Comparison of ENCODE assay signal across 16 mouse cellular contexts in the genomic region with DNA sequence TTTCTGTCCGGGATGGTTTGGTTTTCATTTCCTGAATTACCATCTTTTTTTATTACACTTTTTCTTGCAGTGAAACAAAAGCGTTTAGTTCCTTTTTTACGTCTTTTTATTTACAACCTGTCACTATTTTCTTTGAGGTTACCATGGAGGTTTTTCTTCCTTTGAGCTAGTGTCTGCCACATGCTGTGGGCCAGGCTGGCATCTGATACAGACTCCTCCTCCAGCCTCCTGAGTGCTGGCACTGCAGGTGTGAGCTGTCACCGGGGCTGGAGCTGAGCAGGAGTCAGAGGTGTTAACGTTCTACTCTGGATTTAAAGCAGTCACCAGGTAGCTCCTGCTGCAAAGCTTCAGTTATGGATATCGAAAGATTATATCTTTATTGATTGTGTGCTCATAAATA. TPM values are rescaled to one million over a fixed set of nuclear protein-coding genes. Genes with fewer than 3 reads are reported as not detected.
DNase-seq lines count a peak whose midpoint lies in the region; ATAC-seq and TF ChIP-seq lines count a peak whose summit lies in the region.
"Had no signal": no experiment of that assay in that cellular context is flagged by ENCODE, and none has a peak within 500 bp of the region (broad histone marks: within the 10 kb centered on the region; RNA-seq: fewer than 3 reads in every experiment).

No protein-coding gene starts in this region.

- H3K4me3 ChIP-seq in cerebellum, adult 2 months (replicated peaks; ENCODE audit: insufficient read depth, low read depth, low read length): no peak overlapping the region
- no peak overlapping the region for H3K4me3 ChIP-seq in left cerebral cortex, adult 2 months
- H3K4me3 ChIP-seq: kidney, embryonic 15.5 days; neural tube, embryonic 12.5 days had no signal

- peak; percentile 30 for ATAC-seq in granulocyte monocyte progenitor cell, adult 5-6 weeks (replicated peaks; ENCODE audit: poor library complexity, severe bottlenecking)

- TF ChIP-seq POLR2A in cerebellum, adult 2 months (IDR thresholded peaks at IDR 0.05; ENCODE audit: borderline replicate concordance, insufficient read depth, low read length): no peak

- peaks cover 21% of the 10 kb centered on the region for H3K4me1 ChIP-seq in cerebellum, adult 2 months (ENCODE audit: control insufficient read depth, insufficient read depth, low read length)

- no peaks in the 10 kb centered on the region for H3K27me3 ChIP-seq in cerebellum, adult 2 months (ENCODE audit: control insufficient read depth, insufficient read depth, low read length)
- H3K27me3 ChIP-seq: kidney, embryonic 15.5 days; neural tube, embryonic 12.5 days had no signal

- DNase-seq in T-cell, adult 2 months (ENCODE audit: low spot score): peak; percentile 31
- DNase-seq in cerebellum, adult 2 months: peak; percentile 70 to 85
- peak; percentile 50 for DNase-seq in thymus, postnatal 14 days
- no peak for DNase-seq in left cerebral cortex, adult 2 months (ENCODE audit: extremely low spot score in 1 of 2, low spot score in 2 of 2)
- DNase-seq in frontal cortex, postnatal 14 days (ENCODE audit: low spot score in 2 of 2): no peak
- no peak for DNase-seq in frontal cortex, postnatal 36 days (ENCODE audit: low spot score in 2 of 2)
- DNase-seq: embryo, embryonic 11 days; gastrocnemius, postnatal 36 days; lung, postnatal 10 days had no signal

- no peak for TF ChIP-seq CTCF in cerebellum, adult 2 months (IDR thresholded peaks at IDR 0.05; ENCODE audit: borderline replicate concordance, insufficient read depth, low read depth, low read length)
- TF ChIP-seq CTCF in left cerebral cortex, adult 2 months (IDR thresholded peaks at IDR 0.05): no peak

- WGBS in cerebellum, adult 2 months: 19% methylated on average over 6 of the region's 6 CpGs

- intact Hi-C loops in left cerebral cortex, adult 2 months (cut with DNase I): no loop called here

- no peak overlapping the region for H3K27ac ChIP-seq in cerebellum, adult 2 months (ENCODE audit: insufficient read depth, low read length)
- no peak overlapping the region for H3K27ac ChIP-seq in left cerebral cortex, adult 2 months
- H3K27ac ChIP-seq: kidney, embryonic 15.5 days; liver, embryonic 14.5 days; neural tube, embryonic 12.5 days had no signal

RNA-seq across cellular contexts. Expression of a gene that starts 25.4 kb away (rescaled TPM):
- 26.5 and 34.3 TPM in 2 replicates for polyA plus RNA-seq in cerebellum, adult 2 months (2012; rRNA removed)
- total RNA-seq in granulocyte monocyte progenitor cell, adult 5-6 weeks (2014; fragmentation: Nextera tagmentation): not detected in 2 replicates
- not detected in 2 replicates for total RNA-seq in granulocyte monocyte progenitor cell, adult 5-6 weeks (2017)
- total RNA-seq in left cerebral cortex, adult 2 months (2021): 1 to 10 TPM in 1 of 2 experiments, under 1 TPM in 1; 0.97 to 1.1 TPM
- total RNA-seq: heart, postnatal 25 days; megakaryocyte-erythroid progenitor cell, adult 5-6 weeks had no signal
- polyA plus RNA-seq: liver, embryonic 14.5 days; small intestine, adult 2 months had no signal

Comparison
In these comparisons a context has a peak if more than half of its experiments do, and no peak if none do; other contexts are left out.
1. DNase-seq: peak in T-cell, adult 2 months (single experiment), cerebellum, adult 2 months (2 of 2) and thymus, postnatal 14 days (single experiment); none in left cerebral cortex, adult 2 months (0 of 2), frontal cortex, postnatal 14 days (0 of 2) and frontal cortex, postnatal 36 days (0 of 2).